Mouse (Mus musculus): ENCODE results near the gene Idh2. TPM values are rescaled to one million over a fixed set of nuclear protein-coding genes. Genes with fewer than 3 reads are reported as not detected.

Gene Idh2
- polyA plus RNA-seq, 1 experiment: 11.2 TPM

GRCm38 (mm10) chr7:80047041-80047440, 68.2 kb downstream of the Idh2 start:
- no peak overlapping the region for H3K27ac ChIP-seq (ENCODE audit: control insufficient read depth, insufficient read depth, low read depth, low read length)

More at GRCm38 (mm10) chr7:80047041-80047440, 68.2 kb downstream of the Idh2 start:
- Histone ChIP-seq H3K4me3 (ENCODE audit: control insufficient read depth, low read depth, low read length) (no peak overlapping the region), H3K36me3 (ENCODE audit: control insufficient read depth, insufficient read depth, low read length) (no peaks in the 10 kb centered on the region), H3K27me3 (ENCODE audit: control insufficient read depth, insufficient read depth, low read length) (no peaks in the 10 kb centered on the region), H3K4me1 (ENCODE audit: control insufficient read depth, insufficient read depth, low read length) (no peaks in the 10 kb centered on the region)
- TF ChIP-seq CTCF (IDR thresholded peaks at IDR 0.05; ENCODE audit: control insufficient read depth, insufficient read depth, insufficient replicate concordance, low read depth, low read length): no peak
- TF ChIP-seq POLR2A (IDR thresholded peaks at IDR 0.05; ENCODE audit: control insufficient read depth, low read depth, low read length): no peak

Other genes starting within 250 kb of the Idh2 start
- gene Ap3s2, start 194.7 kb downstream of the Idh2 start, polyA plus RNA-seq (2012; rRNA removed): 5.6 and 6.3 TPM in 2 replicates
- gene Arpin, start 180.0 kb downstream of the Idh2 start, polyA plus RNA-seq (2012; rRNA removed): 0.43 and 0.51 TPM in 2 replicates
- gene Zfp710, start 90.6 kb downstream of the Idh2 start, polyA plus RNA-seq (2012; rRNA removed): 3.8 and 5.1 TPM in 2 replicates
- 5.2 and 5.6 TPM in 2 replicates for gene Sema4b, start 71.4 kb upstream of the Idh2 start, polyA plus RNA-seq (2012; rRNA removed)
- gene Cib1, start 117.4 kb upstream of the Idh2 start, polyA plus RNA-seq (2012; rRNA removed): 406 and 411 TPM in 2 replicates
- 1.7 and 1.8 TPM in 2 replicates for gene Gdpgp1, start 117.5 kb upstream of the Idh2 start, polyA plus RNA-seq (2012; rRNA removed)
- 361 and 376 TPM in 2 replicates for gene Ttll13, start 131.0 kb upstream of the Idh2 start, polyA plus RNA-seq (2012; rRNA removed)
- gene Ngrn, start 145.8 kb upstream of the Idh2 start, polyA plus RNA-seq (2012; rRNA removed): 10.1 and 10.3 TPM in 2 replicates
- 8.7 and 9.4 TPM in 2 replicates for gene Vps33b, start 154.3 kb upstream of the Idh2 start, polyA plus RNA-seq (2012; rRNA removed)
- gene Prc1, start 179.1 kb upstream of the Idh2 start, polyA plus RNA-seq (2012; rRNA removed): 44.8 and 47.7 TPM in 2 replicates
- 5.6 and 6.9 TPM in 2 replicates for gene Rccd1, start 209.1 kb upstream of the Idh2 start, polyA plus RNA-seq (2012; rRNA removed)
- gene Unc45a, start 225.6 kb upstream of the Idh2 start, polyA plus RNA-seq (2012; rRNA removed): 9.4 and 21.9 TPM in 2 replicates
- gene Hddc3, start 227.7 kb upstream of the Idh2 start, polyA plus RNA-seq (2012; rRNA removed): 15.5 and 23.7 TPM in 2 replicates

Data from testis, adult 2 months (tissue).